Mouse (Mus musculus) myocyte (in vitro differentiated cells): ENCODE results near the gene N4bp2l1. TPM values are rescaled to one million over a fixed set of nuclear protein-coding genes. Genes with fewer than 3 reads are reported as not detected.
"Not testable (repeated sequence)": the region's sequence is repeated elsewhere in the genome, so short reads cannot be mapped to it uniquely, and the experiment has no call there.

ENCODE experiments used
- H3K27me3 ChIP-seq: one replicate; pipeline ENCODE4 v1.6.1; 2011; ENCODE audit not compliant: control insufficient read depth, insufficient read depth, insufficient read length
- H3K36me3 ChIP-seq: one replicate; pipeline ENCODE4 v1.6.1; 2011; ENCODE audit not compliant: control insufficient read depth, insufficient read depth
- H3K4me2 ChIP-seq: one replicate; pipeline ENCODE4 v1.6.1; 2011; ENCODE audit warnings: low read depth, control low read depth
- H3K4me3 ChIP-seq: one replicate; pipeline ENCODE4 v1.5.1; 2011; ENCODE audit warnings: mild to moderate bottlenecking, control low read depth, moderate library complexity
- H3K79me2 ChIP-seq: one replicate; pipeline ENCODE4 v1.6.1; 2011; ENCODE audit not compliant: control insufficient read depth, insufficient read depth
- H3ac ChIP-seq: one replicate; pipeline ENCODE4 v1.6.1; 2011; ENCODE audit not compliant: control insufficient read depth, insufficient read length
- CEBPB ChIP-seq: IDR thresholded peaks from 2 replicates; pipeline ENCODE4 v1.6.1; 2011; ENCODE audit warnings: mild to moderate bottlenecking, moderate library complexity; ENCODE audit not compliant: poor library complexity, insufficient read depth, severe bottlenecking
- E2F4 ChIP-seq: IDR thresholded peaks from one replicate; pipeline ENCODE4 v1.6.1; 2011; ENCODE audit warnings: mild to moderate bottlenecking, control low read depth, moderate library complexity; ENCODE audit not compliant: insufficient read depth
- MAX ChIP-seq: IDR thresholded peaks from one replicate; pipeline ENCODE4 v1.6.1; 2011; ENCODE audit warnings: low read depth, mild to moderate bottlenecking, control low read depth
- MYOD1 ChIP-seq, 3 experiments: IDR thresholded peaks; one replicate each; pipeline ENCODE4 v1.6.1; 2011; ENCODE audit warnings: control low read depth in 2 of 3, low read depth in 2 of 3, mild to moderate bottlenecking in 2 of 3, moderate library complexity in 1 of 3; ENCODE audit not compliant: insufficient read length in 2 of 3, control insufficient read depth in 1 of 3
- MYOG ChIP-seq, 3 experiments: IDR thresholded peaks; one replicate each; pipeline ENCODE4 v1.6.1; 2011; ENCODE audit warnings: control low read depth in 2 of 3, low read depth in 2 of 3, mild to moderate bottlenecking in 2 of 3; ENCODE audit not compliant: insufficient read length in 2 of 3, control insufficient read depth in 1 of 3, insufficient read depth in 1 of 3
- POLR2A ChIP-seq: IDR thresholded peaks from one replicate; pipeline ENCODE4 v1.6.1; 2011; ENCODE audit warnings: low read depth, mild to moderate bottlenecking, control low read depth, moderate library complexity; ENCODE audit not compliant: insufficient read length
- POLR2AphosphoS2 ChIP-seq: IDR thresholded peaks from one replicate; pipeline ENCODE4 v1.6.1; 2011; ENCODE audit warnings: low read depth, control low read depth; ENCODE audit not compliant: insufficient read length
- REST ChIP-seq: IDR thresholded peaks from one replicate; pipeline ENCODE4 v1.6.1; 2011; ENCODE audit warnings: mild to moderate bottlenecking, control low read depth, moderate library complexity; ENCODE audit not compliant: insufficient read depth, insufficient read length
- SRF ChIP-seq: IDR thresholded peaks from one replicate; pipeline ENCODE4 v1.6.1; 2011; ENCODE audit warnings: low read depth; ENCODE audit not compliant: control insufficient read depth, insufficient read length
- TCF12 ChIP-seq: IDR thresholded peaks from one replicate; pipeline ENCODE4 v1.6.1; 2011; ENCODE audit warnings: mild to moderate bottlenecking, control low read depth; ENCODE audit not compliant: poor library complexity, insufficient read depth, severe bottlenecking
- TCF3 ChIP-seq: IDR thresholded peaks from one replicate; pipeline ENCODE4 v1.6.1; 2011; ENCODE audit warnings: low read depth, control low read depth; ENCODE audit not compliant: insufficient read length
- USF1 ChIP-seq: IDR thresholded peaks from one replicate; pipeline ENCODE4 v1.6.1; 2011; ENCODE audit warnings: low read depth, mild to moderate bottlenecking, control low read depth, moderate library complexity
- polyA plus RNA-seq: library from polyadenylated mRNA; unstranded; fragments of >200 nt; fragmentation: generic; extraction: Trizol; gene quantifications from one replicate; pipeline ENCODE4 v1.2.1, GENCODE M21; 2012; ENCODE audit warnings: missing spikeins

Gene N4bp2l1
- polyA plus RNA-seq, result 1.4 TPM

DNA sequence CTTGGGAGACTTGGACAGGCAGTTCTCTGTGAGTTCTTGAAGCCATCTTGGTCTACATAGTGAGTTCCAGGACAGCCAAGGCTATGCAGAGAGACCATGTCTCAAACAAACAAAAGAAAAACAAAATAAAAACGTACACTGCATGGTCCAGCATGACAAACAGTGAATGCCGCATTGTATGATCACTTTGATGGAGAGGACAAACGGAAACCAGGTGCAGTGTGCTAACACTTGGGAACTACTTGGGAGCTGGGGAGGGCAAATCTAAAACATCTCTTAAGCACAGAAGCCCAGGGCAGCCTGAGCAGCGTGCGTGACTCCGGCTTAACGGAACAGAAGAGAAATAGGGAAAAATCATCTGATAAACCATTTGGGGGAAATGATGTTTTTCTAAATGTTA, at the start of gene N4bp2l1:
N4bp2l1 (minus strand) TSS at position 101 of the 400 bp plus-strand sequence.
- H3K79me2 ChIP-seq, result no peaks in the 10 kb centered on the region
- H3K4me3 ChIP-seq, result no peak within 1 kb of the TSS
- no peak within 1 kb of the TSS for H3ac ChIP-seq
- TF ChIP-seq E2F4, result no peak
- no peak for TF ChIP-seq CEBPB
- TF ChIP-seq POLR2AphosphoS2, result no peak
- TF ChIP-seq SRF, result no peak
- TF ChIP-seq REST, result no peak
- TF ChIP-seq MYOG (IDR thresholded peaks at IDR 0.05; ENCODE audit: control insufficient read depth in 1 of 3, insufficient read depth in 1 of 3, insufficient read length in 2 of 3, low read depth in 2 of 3), result no peak
- TF ChIP-seq MYOD1 (IDR thresholded peaks at IDR 0.05; ENCODE audit: control insufficient read depth in 1 of 3, insufficient read length in 2 of 3, low read depth in 2 of 3), result no peak
- no peak for TF ChIP-seq TCF12
- TF ChIP-seq USF1, result no peak
- TF ChIP-seq POLR2A, result no peak
- H3K27me3 ChIP-seq, result no peaks in the 10 kb centered on the region
- no peak within 1 kb of the TSS for H3K4me2 ChIP-seq
- no peaks in the 10 kb centered on the region for H3K36me3 ChIP-seq

DNA sequence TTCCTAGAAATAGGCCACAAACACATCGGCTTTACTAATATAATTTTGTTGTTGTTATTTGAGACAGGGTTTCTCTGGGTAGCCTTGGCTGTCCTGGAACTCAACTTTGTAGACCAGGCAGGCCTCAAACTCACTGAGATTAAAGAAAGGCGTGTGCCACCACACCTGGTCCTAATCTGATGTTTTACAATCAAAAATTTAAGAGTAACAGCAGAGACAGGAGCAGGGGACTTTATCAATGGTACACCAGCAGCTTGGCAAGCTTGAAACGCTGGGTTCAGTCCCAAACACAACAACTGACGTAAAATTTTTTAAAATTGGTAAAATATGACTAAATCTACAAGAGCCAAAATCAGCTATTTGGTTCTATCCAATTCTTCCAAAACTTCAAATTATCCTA, 47.9 kb upstream of the N4bp2l1 start:
- Histone ChIP-seq H3K79me2 (peaks cover 8% of the 10 kb centered on the region), H3K27me3 (no peaks in the 10 kb centered on the region), H3K4me2 (no peak overlapping the region), H3ac (no peak overlapping the region), H3K4me3 (no peak overlapping the region), H3K36me3 (peaks cover 48% of the 10 kb centered on the region)
- TF ChIP-seq TCF3, result no peak
- TF ChIP-seq MYOG (IDR thresholded peaks at IDR 0.05; ENCODE audit: control insufficient read depth in 1 of 3, insufficient read depth in 1 of 3, insufficient read length in 2 of 3, low read depth in 2 of 3), result no peak
- TF ChIP-seq POLR2A, result no peak
- TF ChIP-seq CEBPB, result no peak
- no peak for TF ChIP-seq MYOD1 (IDR thresholded peaks at IDR 0.05; ENCODE audit: control insufficient read depth in 1 of 3, insufficient read length in 2 of 3, low read depth in 2 of 3)
- no peak for TF ChIP-seq POLR2AphosphoS2
- no peak for TF ChIP-seq USF1
- TF ChIP-seq MAX, result no peak
- TF ChIP-seq REST, result no peak
- no peak for TF ChIP-seq E2F4
- no peak for TF ChIP-seq SRF
- no peak for TF ChIP-seq TCF12

DNA sequence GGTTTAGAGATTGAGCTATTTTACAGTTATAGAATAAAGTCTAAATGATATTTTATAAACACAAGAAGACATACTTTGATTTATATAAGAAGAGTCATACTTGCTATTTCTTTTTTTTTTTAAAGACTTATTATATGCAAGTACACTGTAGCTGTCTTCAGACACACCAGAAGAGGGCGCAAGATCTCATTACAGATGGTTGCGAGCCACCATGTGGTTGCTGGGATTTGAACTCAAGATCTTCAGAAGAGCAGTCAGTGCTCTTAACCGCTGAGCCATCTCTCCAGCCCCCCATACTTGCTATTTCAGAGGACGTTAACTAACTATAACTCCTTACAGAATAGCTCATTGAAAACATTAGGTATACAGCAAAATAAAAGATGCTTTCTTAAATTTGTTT, 46.4 kb upstream of the N4bp2l1 start:
- not testable (repeated sequence) for H3K4me3 ChIP-seq, H3K27me3 ChIP-seq, H3ac ChIP-seq, H3K79me2 ChIP-seq, H3K4me2 ChIP-seq
- peaks cover 49% of the 10 kb centered on the region for H3K36me3 ChIP-seq

DNA sequence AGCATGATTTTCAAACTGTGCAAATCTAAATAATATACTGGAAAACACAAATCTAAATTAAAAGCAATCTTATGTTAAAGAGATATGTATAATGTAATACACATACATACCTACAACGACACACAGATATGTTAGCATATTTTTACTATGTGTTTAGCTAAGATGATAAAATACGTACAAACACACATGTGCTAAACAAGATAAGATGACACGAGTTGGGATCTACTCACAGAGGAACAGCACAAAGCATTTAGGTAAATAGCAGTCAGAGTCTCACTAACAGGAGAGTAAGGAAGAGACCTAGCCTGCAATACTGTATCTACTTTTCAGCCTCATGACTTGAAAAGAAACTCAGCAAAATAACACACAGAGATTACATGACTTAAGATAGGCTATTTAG, 44.5 kb upstream of the N4bp2l1 start:
- Histone ChIP-seq H3K36me3 (peaks cover 48% of the 10 kb centered on the region), H3K79me2 (no peaks in the 10 kb centered on the region), H3K4me2 (no peak overlapping the region), H3ac (no peak overlapping the region), H3K27me3 (no peaks in the 10 kb centered on the region), H3K4me3 (no peak overlapping the region)
- TF ChIP-seq SRF (no peak), TCF12 (no peak), E2F4 (no peak), REST (no peak), POLR2A (no peak), TCF3 (no peak), USF1 (no peak), POLR2AphosphoS2 (no peak), MYOG (IDR thresholded peaks at IDR 0.05; ENCODE audit: control insufficient read depth in 1 of 3, insufficient read depth in 1 of 3, insufficient read length in 2 of 3, low read depth in 2 of 3) (no peak), CEBPB (no peak), MYOD1 (IDR thresholded peaks at IDR 0.05; ENCODE audit: control insufficient read depth in 1 of 3, insufficient read length in 2 of 3, low read depth in 2 of 3) (no peak), MAX (no peak)

DNA sequence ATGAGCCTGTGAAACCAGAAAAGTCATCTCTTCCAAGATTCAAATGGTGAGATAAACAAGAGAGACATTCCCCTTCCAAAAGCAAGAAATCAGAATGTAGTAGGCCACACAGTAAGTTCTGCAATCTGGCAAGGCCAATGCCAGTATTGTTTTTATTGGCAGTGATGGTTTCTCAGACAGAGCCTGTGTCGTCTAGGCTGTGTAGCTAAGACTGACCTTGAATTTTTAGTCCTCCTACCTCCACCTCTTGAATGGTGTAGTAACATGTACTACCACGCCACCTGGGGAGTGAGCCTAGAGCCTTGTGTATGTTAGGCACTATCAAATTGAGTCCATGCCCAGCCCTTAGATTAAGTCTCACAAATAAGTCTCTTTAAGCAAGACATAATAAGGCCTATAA, 32.7 kb upstream of the N4bp2l1 start:
- Histone ChIP-seq H3K36me3 (peaks cover 12% of the 10 kb centered on the region), H3K27me3 (no peaks in the 10 kb centered on the region), H3K79me2 (no peaks in the 10 kb centered on the region), H3K4me3 (no peak overlapping the region), H3K4me2 (no peak overlapping the region), H3ac (no peak overlapping the region)
- no peak for TF ChIP-seq POLR2A
- no peak for TF ChIP-seq MYOD1 (IDR thresholded peaks at IDR 0.05; ENCODE audit: control insufficient read depth in 1 of 3, insufficient read length in 2 of 3, low read depth in 2 of 3)
- no peak for TF ChIP-seq CEBPB
- TF ChIP-seq MYOG (IDR thresholded peaks at IDR 0.05; ENCODE audit: control insufficient read depth in 1 of 3, insufficient read depth in 1 of 3, insufficient read length in 2 of 3, low read depth in 2 of 3), result no peak
- no peak for TF ChIP-seq USF1
